Mouse (Mus musculus): ENCODE data around the gene Skint2.

Gene Skint2

GRCm38 (mm10) chr4:112556894-112557293 lies at the start of gene Skint2:
Gene Skint2 (plus strand): TSS chr4:112557194.
- in situ Hi-C loops (cut with MboI): no loop called here

All from mature B cell (primary cell).